Mouse (Mus musculus): ENCODE data around the gene Ube2ql1.

DNA sequence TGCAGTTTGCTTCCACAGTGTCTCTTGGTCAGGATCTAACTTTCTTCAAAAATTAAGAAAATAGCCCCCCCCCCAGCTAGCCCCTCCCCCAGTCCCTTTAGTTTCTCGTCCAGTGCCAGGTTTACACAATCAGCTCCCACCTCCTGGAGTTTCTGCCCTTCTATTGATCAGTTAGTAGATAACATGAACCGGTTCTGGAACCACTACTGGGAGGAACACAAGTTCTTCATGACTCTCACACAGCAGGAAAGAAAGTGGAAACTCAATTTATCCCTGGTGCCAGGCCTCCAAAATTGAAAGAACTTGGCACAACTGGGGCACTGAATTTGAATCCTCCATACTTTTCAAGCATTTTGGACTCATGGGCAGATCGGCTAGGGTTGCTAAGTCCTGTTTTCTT is 85.2 kb downstream of the Ube2ql1 start:
- no peak for TF ChIP-seq GATA1 (IDR thresholded peaks at IDR 0.05; ENCODE audit: low read length)
- no peak for TF ChIP-seq TAL1 (IDR thresholded peaks at IDR 0.05; ENCODE audit: low read length)
